Mouse (Mus musculus) kidney, adult 2 months (tissue): ENCODE results near the gene Krt6a.

Experiments
- CTCF ChIP-seq: fragments of 200-500 bp; conservative IDR thresholded peaks from 2 replicates; pipeline ENCODE4 v1.5.1; 2011; ENCODE audit warnings: low read depth, mild to moderate bottlenecking, control low read depth, low read length, moderate library complexity, mixed read lengths; ENCODE audit not compliant: insufficient read depth, insufficient read length
- POLR2A ChIP-seq: fragments of 200-500 bp; IDR thresholded peaks from one replicate; pipeline ENCODE4 v1.6.1; 2011; ENCODE audit warnings: low read depth, low read length, control low read depth

DNA sequence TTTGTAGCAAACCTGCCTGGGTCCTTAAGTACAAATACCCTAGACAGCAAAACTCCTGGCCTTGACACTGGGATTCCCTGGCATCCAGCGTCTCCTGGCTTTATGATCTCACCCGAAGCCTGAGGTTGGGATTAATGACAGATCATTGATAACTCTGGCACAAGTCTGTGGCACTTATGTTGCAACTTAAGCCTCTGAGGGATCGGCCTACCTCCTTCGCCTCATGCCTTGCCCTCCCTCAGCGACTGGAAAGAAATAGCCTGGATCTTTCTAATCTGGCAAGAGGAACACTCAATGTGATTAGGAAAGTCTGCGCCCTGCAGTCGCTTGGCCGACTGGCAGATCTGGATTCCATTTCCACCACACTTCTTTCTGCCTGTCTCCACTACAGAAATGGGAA, 5.8 kb upstream of the Krt6a start:
- TF ChIP-seq CTCF, result no peak
- TF ChIP-seq POLR2A, result no peak
